Mouse (Mus musculus): ENCODE results near the gene Tnnt3. TPM values are rescaled to one million over a fixed set of nuclear protein-coding genes. Genes with fewer than 3 reads are reported as not detected.

Tnnt3 gene
- total and polyA plus RNA-seq, 3 experiments, result not detected

GRCm38 (mm10) chr7:142478574-142478973 is 20.1 kb upstream of the Tnnt3 start:
- H3K9me3 ChIP-seq (replicated peaks; ENCODE audit: insufficient read depth, low read length), result no peaks in the 10 kb centered on the region
- no peaks in the 10 kb centered on the region for H3K4me1 ChIP-seq (ENCODE audit: control insufficient read depth in 1 of 2, insufficient read depth in 2 of 2, low read length in 2 of 2)
- DNase-seq (ENCODE audit: low read depth, low spot score), result no peak
- no peak overlapping the region for H3K27ac ChIP-seq (ENCODE audit: control insufficient read depth, low read depth, low read length)
- H3K27me3 ChIP-seq (ENCODE audit: control insufficient read depth in 1 of 2, insufficient read depth in 2 of 2, low read length in 2 of 2), result no peaks in the 10 kb centered on the region; a peak in 2 of 4 replicates
- no peak for TF ChIP-seq MXI1 (IDR thresholded peaks at IDR 0.05; ENCODE audit: low read depth, low read length)
- no peak for TF ChIP-seq GATA1 (IDR thresholded peaks at IDR 0.05; ENCODE audit: low read depth, low read length)
- TF ChIP-seq CTCF (IDR thresholded peaks at IDR 0.05 in 2 of 3, conservative IDR thresholded peaks at IDR 0.05 in 1 of 3; ENCODE audit: control insufficient read depth in 1 of 3, insufficient read depth in 1 of 3, low read depth in 2 of 3, low read length in 3 of 3, poor library complexity in 1 of 3, severe bottlenecking in 1 of 3), result no peak
- no peak for TF ChIP-seq USF2 (IDR thresholded peaks at IDR 0.05; ENCODE audit: borderline replicate concordance in 1 of 2, insufficient read depth in 1 of 2, low read depth in 1 of 2, low read length in 2 of 2)
- TF ChIP-seq MAFK (IDR thresholded peaks at IDR 0.05; ENCODE audit: borderline replicate concordance, low read depth, low read length), result no peak
- no peak for TF ChIP-seq ZNF384 (IDR thresholded peaks at IDR 0.05; ENCODE audit: low read depth, low read length)
- TF ChIP-seq KAT2A (conservative IDR thresholded peaks at IDR 0.05; ENCODE audit: low read depth, low read length), result no peak
- TF ChIP-seq NRF1 (IDR thresholded peaks at IDR 0.05; ENCODE audit: insufficient read depth, low read depth, low read length, poor library complexity, severe bottlenecking), result no peak
- no peak overlapping the region for H3K9ac ChIP-seq (ENCODE audit: control insufficient read depth, low read depth, low read length, poor library complexity, severe bottlenecking)
- H3K79me2 ChIP-seq (ENCODE audit: control insufficient read depth, insufficient read depth, low read length, poor library complexity), result no peaks in the 10 kb centered on the region
- H3K4me3 ChIP-seq (ENCODE audit: control insufficient read depth in 1 of 2, insufficient read depth in 1 of 2, low read depth in 2 of 2, low read length in 2 of 2), result no peak overlapping the region
- no peaks in the 10 kb centered on the region for H3K36me3 ChIP-seq (ENCODE audit: control insufficient read depth in 1 of 2, insufficient read depth in 2 of 2, low read length in 2 of 2)

GRCm38 (mm10) chr7:142479307-142479706 is 19.3 kb upstream of the Tnnt3 start:
- Histone ChIP-seq H3K9me3 (replicated peaks; ENCODE audit: insufficient read depth, low read length) (no peaks in the 10 kb centered on the region), H3K4me3 (ENCODE audit: control insufficient read depth in 1 of 2, insufficient read depth in 1 of 2, low read depth in 2 of 2, low read length in 2 of 2) (no peak overlapping the region), H3K27me3 (ENCODE audit: control insufficient read depth in 1 of 2, insufficient read depth in 2 of 2, low read length in 2 of 2) (no peaks in the 10 kb centered on the region; a peak in 2 of 4 replicates), H3K27ac (ENCODE audit: control insufficient read depth, low read depth, low read length) (no peak overlapping the region), H3K4me1 (ENCODE audit: control insufficient read depth in 1 of 2, insufficient read depth in 2 of 2, low read length in 2 of 2) (no peaks in the 10 kb centered on the region), H3K36me3 (ENCODE audit: control insufficient read depth in 1 of 2, insufficient read depth in 2 of 2, low read length in 2 of 2) (no peaks in the 10 kb centered on the region), H3K9ac (ENCODE audit: control insufficient read depth, low read depth, low read length, poor library complexity, severe bottlenecking) (no peak overlapping the region), H3K79me2 (ENCODE audit: control insufficient read depth, insufficient read depth, low read length, poor library complexity) (no peaks in the 10 kb centered on the region)
- TF ChIP-seq ETS1 (IDR thresholded peaks at IDR 0.05; ENCODE audit: low read depth, low read length), result no peak
- DNase-seq (ENCODE audit: low read depth, low spot score), result no peak

DNA sequence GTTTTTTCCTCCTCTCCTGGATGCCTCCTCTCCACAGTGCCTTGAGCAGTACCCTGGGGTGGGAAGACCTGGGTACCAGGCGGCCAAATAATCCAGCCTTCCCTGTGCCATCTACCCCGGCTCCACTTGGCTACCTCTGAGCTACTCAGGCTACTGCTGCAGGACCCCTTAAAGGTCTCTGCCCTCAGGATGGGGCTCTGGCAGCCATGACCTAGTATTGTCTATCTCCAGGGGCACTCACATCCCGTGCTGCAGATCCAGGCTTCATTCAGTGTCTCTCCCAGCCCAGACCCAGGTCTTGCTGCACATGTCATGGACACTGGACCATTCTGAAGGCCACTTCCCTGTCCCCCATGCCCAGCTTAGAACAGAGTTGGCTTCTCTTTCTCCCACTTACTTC is 18.8 kb upstream of the Tnnt3 start:
- TF ChIP-seq TAL1 (IDR thresholded peaks at IDR 0.05; ENCODE audit: low read length), result no peak
- TF ChIP-seq POLR2AphosphoS2 (IDR thresholded peaks at IDR 0.05; ENCODE audit: low read length), result no peak
- no peak for TF ChIP-seq JUND (IDR thresholded peaks at IDR 0.05; ENCODE audit: low read depth, low read length)
- no peak for TF ChIP-seq TCF12 (IDR thresholded peaks at IDR 0.05; ENCODE audit: low read depth, low read length)
- TF ChIP-seq ETS1 (IDR thresholded peaks at IDR 0.05; ENCODE audit: low read depth, low read length), result no peak
- no peak for TF ChIP-seq HCFC1 (IDR thresholded peaks at IDR 0.05; ENCODE audit: low read depth, low read length)
- Histone ChIP-seq H3K27ac (ENCODE audit: control insufficient read depth, low read depth, low read length) (no peak overlapping the region), H3K36me3 (ENCODE audit: control insufficient read depth in 1 of 2, insufficient read depth in 2 of 2, low read length in 2 of 2) (no peaks in the 10 kb centered on the region), H3K9ac (ENCODE audit: control insufficient read depth, low read depth, low read length, poor library complexity, severe bottlenecking) (no peak overlapping the region), H3K27me3 (ENCODE audit: control insufficient read depth in 1 of 2, insufficient read depth in 2 of 2, low read length in 2 of 2) (no peaks in the 10 kb centered on the region; a peak in 2 of 4 replicates), H3K9me3 (replicated peaks; ENCODE audit: insufficient read depth, low read length) (no peaks in the 10 kb centered on the region), H3K79me2 (ENCODE audit: control insufficient read depth, insufficient read depth, low read length, poor library complexity) (no peaks in the 10 kb centered on the region), H3K4me1 (ENCODE audit: control insufficient read depth in 1 of 2, insufficient read depth in 2 of 2, low read length in 2 of 2) (no peaks in the 10 kb centered on the region), H3K4me3 (ENCODE audit: control insufficient read depth in 1 of 2, insufficient read depth in 1 of 2, low read depth in 2 of 2, low read length in 2 of 2) (no peak overlapping the region)
- DNase-seq (ENCODE audit: low read depth, low spot score), result no peak
